Mouse (Mus musculus): ENCODE measurements around the gene Ide.
A peak's percentile ranks its signal among the peaks of the same experiment; 100 is the strongest.
"Not testable (repeated sequence)": the region's sequence is repeated elsewhere in the genome, so short reads cannot be mapped to it uniquely, and the experiment has no call there.

The Ide gene

GRCm38 (mm10) chr19:37265333-37266103 is 72.1 kb downstream of the Ide start:
- peak; percentile 64 for DNase-seq (ENCODE audit: low read depth, low spot score)

- DNase-seq (ENCODE audit: low read depth, low spot score): no peak
Observed at GRCm38 (mm10) chr19:37263943-37264897, 73.4 kb downstream of the Ide start.

GRCm38 (mm10) chr19:37263566-37263942 is 74.1 kb downstream of the Ide start:
- no peak for DNase-seq (ENCODE audit: low read depth, low spot score)

GRCm38 (mm10) chr19:37262389-37262788 is 75.3 kb downstream of the Ide start:
- DNase-seq (ENCODE audit: low read depth, low spot score): no peak

- no peak for DNase-seq (ENCODE audit: low read depth, low spot score)
Observed at GRCm38 (mm10) chr19:37255321-37255720, 82.3 kb downstream of the Ide start.

- no peak for DNase-seq (ENCODE audit: low read depth, low spot score)
Observed at GRCm38 (mm10) chr19:37252104-37252503, 85.5 kb downstream of the Ide start.

GRCm38 (mm10) chr19:37248199-37248598 is 89.5 kb downstream of the Ide start:
- no peak for DNase-seq (ENCODE audit: low read depth, low spot score)

- no peak for DNase-seq (ENCODE audit: low read depth, low spot score)
Observed at GRCm38 (mm10) chr19:37246859-37247258, 90.8 kb downstream of the Ide start.

- no peak for DNase-seq (ENCODE audit: low read depth, low spot score)
Observed at GRCm38 (mm10) chr19:37242707-37243106, 94.9 kb downstream of the Ide start.

GRCm38 (mm10) chr19:37241201-37241600 is 96.5 kb downstream of the Ide start:
- no peak for DNase-seq (ENCODE audit: low read depth, low spot score)

GRCm38 (mm10) chr19:37239096-37239495 is 98.6 kb downstream of the Ide start:
- DNase-seq (ENCODE audit: low read depth, low spot score): no peak

GRCm38 (mm10) chr19:37238651-37239050 is 99.0 kb downstream of the Ide start:
- DNase-seq (ENCODE audit: low read depth, low spot score): no peak

- no peak for DNase-seq (ENCODE audit: low read depth, low spot score)
Observed at GRCm38 (mm10) chr19:37237712-37238437, 99.8 kb downstream of the Ide start.

- DNase-seq (ENCODE audit: low read depth, low spot score): no peak
Observed at GRCm38 (mm10) chr19:37237306-37237705, 100.3 kb downstream of the Ide start.

- DNase-seq (ENCODE audit: low read depth, low spot score): no peak
Observed at GRCm38 (mm10) chr19:37235818-37236217, 101.8 kb downstream of the Ide start.

- DNase-seq (ENCODE audit: low read depth, low spot score): peak; percentile 9
Observed at GRCm38 (mm10) chr19:37233561-37234539, 103.8 kb downstream of the Ide start.

- DNase-seq (ENCODE audit: low read depth, low spot score): not testable (repeated sequence)
Observed at GRCm38 (mm10) chr19:37232598-37232997, 105.1 kb downstream of the Ide start.

GRCm38 (mm10) chr19:37225197-37225862 is 112.3 kb downstream of the Ide start:
- DNase-seq (ENCODE audit: low read depth, low spot score): no peak
